Mouse (Mus musculus): ENCODE measurements around the gene Emcn. TPM values are rescaled to one million over a fixed set of nuclear protein-coding genes. Genes with fewer than 3 reads are reported as not detected.

The Emcn gene
- 21.9 and 24.4 TPM in 2 replicates for polyA plus RNA-seq (2015; fragmentation: Nextera tagmentation; extraction: Ambion mirVana)

GRCm38 (mm10) chr3:137340938-137341337, at the start of gene Emcn:
Gene Emcn, plus strand, starts transcription at chr3:137341067.
- no peak within 1 kb of the TSS for H3K9ac ChIP-seq
- no peak within 1 kb of the TSS for H3K4me2 ChIP-seq (replicated peaks)
- H3K4me3 ChIP-seq (replicated peaks): 0 out of 2 replicates have a peak within 1 kb of the TSS, but pooled peaks have one; percentile 7
- no peaks in the 10 kb centered on the region for H3K36me3 ChIP-seq
- 43% methylated on average over 8 of the region's 8 CpGs for WGBS
- ATAC-seq: no peak
- no peaks in the 10 kb centered on the region for H3K4me1 ChIP-seq (replicated peaks)
- no peak within 1 kb of the TSS for H3K27ac ChIP-seq
- H3K27me3 ChIP-seq (replicated peaks): no peaks in the 10 kb centered on the region
- H3K9me3 ChIP-seq: no peaks in the 10 kb centered on the region

DNA sequence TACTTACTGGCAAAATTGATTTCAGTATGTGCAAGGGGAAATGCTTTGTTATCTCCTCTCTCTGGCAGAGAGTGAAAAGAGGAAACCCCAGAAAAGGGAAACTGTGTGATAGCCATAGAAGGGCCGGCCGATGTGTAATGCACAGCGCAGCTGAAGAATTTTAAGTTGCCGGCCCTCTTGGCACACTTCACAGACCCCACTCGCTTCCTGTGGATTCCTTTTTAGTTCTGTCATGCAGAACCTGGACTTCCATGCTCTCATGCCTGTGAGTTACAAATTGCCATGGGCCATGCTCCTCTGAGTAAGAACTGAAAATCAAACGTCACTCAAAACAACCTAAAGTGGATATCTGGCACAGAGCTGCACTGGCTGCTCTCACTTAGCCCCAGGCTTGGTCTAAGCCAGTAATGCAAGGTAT, 47.7 kb upstream of the Emcn start:
- Histone ChIP-seq H3K27ac (no peak overlapping the region), H3K4me3 (replicated peaks) (no peak overlapping the region), H3K9me3 (no peaks in the 10 kb centered on the region), H3K27me3 (replicated peaks) (no peaks in the 10 kb centered on the region), H3K4me2 (replicated peaks) (no peak overlapping the region), H3K9ac (no peak overlapping the region), H3K4me1 (replicated peaks) (no peaks in the 10 kb centered on the region), H3K36me3 (no peaks in the 10 kb centered on the region)
- no peak for ATAC-seq
- WGBS: 58% methylated on average over 6 of the region's 6 CpGs

DNA sequence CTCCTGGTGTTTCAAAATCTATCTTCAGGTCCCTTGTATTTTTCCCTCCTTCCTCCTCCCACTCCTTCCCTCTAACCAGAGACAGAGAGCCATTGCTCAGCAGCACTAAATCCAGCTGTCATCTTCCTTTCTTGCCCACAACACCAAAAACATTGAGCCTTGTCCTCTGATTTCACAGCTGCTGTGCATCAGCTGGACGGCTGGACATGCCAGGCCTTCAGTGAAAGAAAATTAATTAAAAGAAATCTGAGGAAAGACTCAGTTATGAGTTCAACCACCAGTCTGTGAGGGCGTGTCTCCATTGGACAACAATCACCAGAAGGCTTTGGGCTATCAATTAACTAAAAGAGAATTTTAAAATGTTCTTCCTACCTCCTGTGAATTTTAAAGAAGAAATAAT, 42.6 kb upstream of the Emcn start:
- no peaks in the 10 kb centered on the region for H3K9me3 ChIP-seq
- no peak overlapping the region for H3K27ac ChIP-seq
- no peak overlapping the region for H3K9ac ChIP-seq
- WGBS: 58% methylated on average over 2 of the region's 2 CpGs
- H3K4me1 ChIP-seq (replicated peaks): no peaks in the 10 kb centered on the region
- H3K4me2 ChIP-seq (replicated peaks): no peak overlapping the region
- no peaks in the 10 kb centered on the region for H3K27me3 ChIP-seq (replicated peaks)
- H3K36me3 ChIP-seq: no peaks in the 10 kb centered on the region
- ATAC-seq: no peak
- no peak overlapping the region for H3K4me3 ChIP-seq (replicated peaks)

GRCm38 (mm10) chr3:137300210-137300609, 40.7 kb upstream of the Emcn start:
- H3K4me3 ChIP-seq (replicated peaks): no peak overlapping the region
- no peak overlapping the region for H3K9ac ChIP-seq
- H3K4me1 ChIP-seq (replicated peaks): no peaks in the 10 kb centered on the region
- no peaks in the 10 kb centered on the region for H3K27me3 ChIP-seq (replicated peaks)
- H3K4me2 ChIP-seq (replicated peaks): no peak overlapping the region
- no peak for ATAC-seq
- no peak overlapping the region for H3K27ac ChIP-seq
- H3K36me3 ChIP-seq: no peaks in the 10 kb centered on the region
- H3K9me3 ChIP-seq: no peaks in the 10 kb centered on the region
- WGBS: 74% methylated on average over 3 of the region's 3 CpGs

DNA sequence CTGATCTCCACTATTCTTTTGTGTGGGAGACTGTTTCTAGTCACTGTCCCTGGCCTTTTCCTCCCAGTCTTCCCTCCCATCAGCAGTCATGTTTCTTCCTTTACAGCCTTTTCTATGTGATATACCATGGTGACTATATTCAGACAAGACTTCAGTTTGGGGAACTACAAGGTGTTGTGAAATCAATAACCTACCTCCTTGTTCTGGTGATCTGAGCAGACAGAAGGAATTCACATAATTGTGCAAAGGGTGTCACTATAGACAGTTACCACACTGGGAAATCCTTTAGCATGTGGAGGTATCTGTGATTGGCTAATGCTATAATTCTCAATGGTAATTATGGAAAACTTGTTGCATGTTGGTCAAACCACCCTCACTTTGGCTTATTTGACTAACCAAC, 39.7 kb upstream of the Emcn start:
- Histone ChIP-seq H3K36me3 (no peaks in the 10 kb centered on the region), H3K9me3 (no peaks in the 10 kb centered on the region), H3K27ac (no peak overlapping the region), H3K4me1 (replicated peaks) (no peaks in the 10 kb centered on the region), H3K9ac (no peak overlapping the region), H3K27me3 (replicated peaks) (no peaks in the 10 kb centered on the region), H3K4me2 (replicated peaks) (no peak overlapping the region), H3K4me3 (replicated peaks) (no peak overlapping the region)
- ATAC-seq: no peak

DNA sequence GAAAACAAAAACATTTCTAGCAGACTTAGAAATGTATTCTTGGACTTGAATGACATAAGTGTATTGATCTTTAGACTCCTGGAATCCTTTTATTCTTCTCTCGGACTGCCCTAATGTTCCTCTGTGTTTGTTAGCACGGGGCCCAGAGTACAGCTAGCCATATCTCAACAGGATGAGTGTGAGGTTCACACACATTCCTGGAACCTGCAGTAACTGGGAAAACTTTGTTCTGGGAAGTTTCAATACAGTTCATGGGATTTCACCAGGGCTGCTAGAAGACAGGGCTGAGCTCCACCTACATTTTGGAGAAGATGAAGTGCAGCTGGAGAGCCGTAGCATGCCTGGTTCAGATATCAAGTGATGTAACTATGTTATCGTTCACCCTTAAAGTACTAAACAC, 38.1 kb upstream of the Emcn start:
- no peaks in the 10 kb centered on the region for H3K9me3 ChIP-seq
- no peaks in the 10 kb centered on the region for H3K27me3 ChIP-seq (replicated peaks)
- no peak for ATAC-seq
- H3K4me2 ChIP-seq (replicated peaks): no peak overlapping the region
- no peak overlapping the region for H3K27ac ChIP-seq
- 41% methylated on average over 4 of the region's 4 CpGs for WGBS
- H3K4me1 ChIP-seq (replicated peaks): no peaks in the 10 kb centered on the region
- H3K9ac ChIP-seq: no peak overlapping the region
- H3K36me3 ChIP-seq: no peaks in the 10 kb centered on the region
- no peak overlapping the region for H3K4me3 ChIP-seq (replicated peaks)

DNA sequence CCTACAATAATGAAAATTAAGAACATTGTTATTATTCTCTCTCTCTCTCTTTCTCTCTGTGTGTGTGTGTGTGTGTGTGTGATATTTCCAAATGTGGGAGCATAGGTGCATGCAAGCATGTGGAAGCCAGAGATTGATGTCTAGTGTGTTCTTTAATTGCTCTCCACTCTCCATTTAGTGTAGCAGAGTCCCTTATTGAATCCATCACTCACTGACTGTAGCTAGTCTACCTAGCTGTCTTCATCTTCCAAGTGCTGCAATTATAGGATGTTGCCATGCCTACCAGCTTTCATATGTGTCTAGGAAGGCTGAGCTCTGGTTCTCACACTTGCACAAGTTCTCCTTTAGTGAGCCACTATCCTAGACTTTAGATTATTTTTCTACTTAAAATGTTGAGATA, 30.9 kb upstream of the Emcn start:
- no peak overlapping the region for H3K4me2 ChIP-seq (replicated peaks)
- H3K36me3 ChIP-seq: no peaks in the 10 kb centered on the region
- H3K27me3 ChIP-seq (replicated peaks): no peaks in the 10 kb centered on the region
- H3K9me3 ChIP-seq: no peaks in the 10 kb centered on the region
- H3K27ac ChIP-seq: no peak overlapping the region
- H3K4me1 ChIP-seq (replicated peaks): no peaks in the 10 kb centered on the region
- ATAC-seq: no peak
- no peak overlapping the region for H3K4me3 ChIP-seq (replicated peaks)
- H3K9ac ChIP-seq: no peak overlapping the region

- Histone ChIP-seq H3K9me3 (no peaks in the 10 kb centered on the region), H3K27me3 (replicated peaks) (no peaks in the 10 kb centered on the region), H3K4me1 (replicated peaks) (no peaks in the 10 kb centered on the region), H3K9ac (no peak overlapping the region), H3K36me3 (no peaks in the 10 kb centered on the region), H3K27ac (no peak overlapping the region), H3K4me3 (replicated peaks) (no peak overlapping the region), H3K4me2 (replicated peaks) (no peak overlapping the region)
- WGBS: 70% methylated on average over 3 of the region's 3 CpGs
- no peak for ATAC-seq
These were observed 28.3 kb upstream of the Emcn start for GRCm38 (mm10) chr3:137312540-137312939.

DNA sequence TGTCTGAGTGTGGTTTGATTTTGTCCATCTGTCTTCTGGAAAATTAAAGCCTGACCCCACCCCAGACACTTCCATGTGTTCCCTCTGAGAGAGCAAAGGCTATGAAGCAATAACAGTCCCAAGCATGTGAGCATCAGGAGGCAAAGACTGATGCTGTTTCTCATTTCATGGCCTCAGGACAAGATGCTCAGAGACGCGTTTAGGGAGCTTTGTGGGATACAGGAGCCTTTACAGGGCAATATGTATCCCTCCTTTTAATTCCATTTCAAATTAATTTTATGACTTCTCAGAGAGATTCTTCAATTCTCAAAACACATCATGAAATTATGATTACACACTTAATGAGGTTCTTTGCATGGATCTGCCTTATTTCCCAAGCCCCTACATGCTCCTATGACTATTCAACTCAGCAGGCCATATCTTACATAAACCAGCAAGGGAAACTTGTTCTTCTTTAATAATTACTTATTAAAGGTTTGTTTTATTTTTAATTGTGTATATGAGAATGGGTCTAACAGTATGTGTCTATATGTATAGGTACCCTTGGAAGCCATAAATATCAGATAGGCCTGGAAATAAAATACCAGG, 27.0 kb upstream of the Emcn start:
- Histone ChIP-seq H3K4me2 (replicated peaks) (no peak overlapping the region), H3K27me3 (replicated peaks) (no peaks in the 10 kb centered on the region), H3K9me3 (no peaks in the 10 kb centered on the region), H3K27ac (no peak overlapping the region), H3K4me1 (replicated peaks) (no peaks in the 10 kb centered on the region), H3K4me3 (replicated peaks) (no peak overlapping the region), H3K36me3 (no peaks in the 10 kb centered on the region), H3K9ac (no peak overlapping the region)
- ATAC-seq: no peak
- WGBS: 97% methylated on average over 2 of the region's 2 CpGs

GRCm38 (mm10) chr3:137318371-137318770, 22.5 kb upstream of the Emcn start:
- Histone ChIP-seq H3K4me1 (replicated peaks) (no peaks in the 10 kb centered on the region), H3K27me3 (replicated peaks) (no peaks in the 10 kb centered on the region), H3K9me3 (no peaks in the 10 kb centered on the region), H3K4me2 (replicated peaks) (no peak overlapping the region), H3K27ac (no peak overlapping the region), H3K4me3 (replicated peaks) (no peak overlapping the region), H3K9ac (no peak overlapping the region), H3K36me3 (no peaks in the 10 kb centered on the region)
- ATAC-seq: no peak
- 91% methylated on average over 1 of the region's 2 CpGs for WGBS

DNA sequence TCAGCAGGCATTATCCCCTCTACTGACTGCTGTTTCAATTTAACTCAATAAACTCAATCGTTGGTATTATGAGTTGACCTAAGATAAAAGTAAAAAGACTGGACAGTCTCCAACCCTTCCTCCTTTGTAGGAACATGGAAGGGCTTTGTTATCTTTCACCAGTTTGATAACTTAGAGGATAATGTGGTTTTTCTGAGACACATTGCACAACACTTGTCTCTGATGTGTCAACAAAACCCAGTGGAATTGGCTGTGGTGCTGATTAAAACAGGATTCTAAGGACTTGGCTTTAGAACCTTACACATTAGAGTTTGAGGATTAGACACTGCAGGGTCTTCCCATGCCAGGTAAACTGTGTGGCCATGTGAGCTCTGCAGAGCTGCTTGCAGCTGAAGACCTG, 20.9 kb upstream of the Emcn start:
- H3K4me3 ChIP-seq (replicated peaks): no peak overlapping the region
- WGBS: 33% methylated on average over 1 of the region's 1 CpGs
- H3K27ac ChIP-seq: no peak overlapping the region
- no peaks in the 10 kb centered on the region for H3K36me3 ChIP-seq
- no peak overlapping the region for H3K4me2 ChIP-seq (replicated peaks)
- H3K9ac ChIP-seq: no peak overlapping the region
- no peaks in the 10 kb centered on the region for H3K4me1 ChIP-seq (replicated peaks)
- H3K9me3 ChIP-seq: no peaks in the 10 kb centered on the region
- no peak for ATAC-seq
- H3K27me3 ChIP-seq (replicated peaks): no peaks in the 10 kb centered on the region

GRCm38 (mm10) chr3:137322304-137322703, 18.6 kb upstream of the Emcn start:
- no peak for ATAC-seq
- 59% methylated on average over 12 of the region's 12 CpGs for WGBS
- no peak overlapping the region for H3K9ac ChIP-seq
- no peaks in the 10 kb centered on the region for H3K27me3 ChIP-seq (replicated peaks)
- no peak overlapping the region for H3K27ac ChIP-seq
- no peak overlapping the region for H3K4me3 ChIP-seq (replicated peaks)
- H3K4me1 ChIP-seq (replicated peaks): no peaks in the 10 kb centered on the region
- H3K9me3 ChIP-seq: no peaks in the 10 kb centered on the region
- H3K36me3 ChIP-seq: no peaks in the 10 kb centered on the region
- H3K4me2 ChIP-seq (replicated peaks): no peak overlapping the region

- Histone ChIP-seq H3K9me3 (no peaks in the 10 kb centered on the region), H3K9ac (no peak overlapping the region), H3K4me1 (replicated peaks) (no peaks in the 10 kb centered on the region), H3K27me3 (replicated peaks) (no peaks in the 10 kb centered on the region), H3K4me3 (replicated peaks) (no peak overlapping the region), H3K36me3 (no peaks in the 10 kb centered on the region), H3K4me2 (replicated peaks) (no peak overlapping the region), H3K27ac (no peak overlapping the region)
- no peak for ATAC-seq
- 86% methylated on average over 9 of the region's 9 CpGs for WGBS
These were observed 11.0 kb upstream of the Emcn start for GRCm38 (mm10) chr3:137329898-137330297.

Data from intestine, embryonic 15.5 days (tissue).